Comparison of ENCODE assay signal across 18 mouse cellular contexts in the genomic region with DNA sequence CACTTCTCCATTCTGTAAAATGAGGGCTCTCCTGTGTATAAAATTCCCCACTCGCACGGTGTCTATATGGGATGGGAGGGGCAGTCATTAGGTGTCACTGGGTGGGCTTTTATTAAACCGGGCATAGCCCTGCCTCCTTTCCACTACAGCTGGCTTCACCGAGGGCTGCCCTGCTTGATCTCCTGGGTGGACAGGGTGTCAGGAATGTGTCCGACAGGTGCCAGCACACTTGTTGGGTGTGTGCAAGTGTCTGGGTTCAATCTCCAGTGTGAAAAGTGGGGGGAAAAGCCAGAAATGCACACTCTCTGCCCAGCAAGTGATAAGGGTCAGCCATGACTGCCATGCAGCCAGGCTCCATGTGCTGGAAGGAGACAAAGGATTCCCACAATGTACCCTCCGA. TPM values are rescaled to one million over a fixed set of nuclear protein-coding genes. Genes with fewer than 3 reads are reported as not detected.
DNase-seq lines count a peak whose midpoint lies in the region; ATAC-seq lines count a peak whose summit lies in the region.
"Had no signal": no experiment of that assay in that cellular context is flagged by ENCODE, and none has a peak within 500 bp of the region (broad histone marks: within the 10 kb centered on the region; RNA-seq: fewer than 3 reads in every experiment).

No protein-coding gene starts in this region.

- no peaks in the 10 kb centered on the region for H3K36me3 ChIP-seq in forebrain, embryonic 10.5 days (replicated peaks)
- no peaks in the 10 kb centered on the region for H3K36me3 ChIP-seq in forebrain, embryonic 16.5 days (ENCODE audit: control insufficient read depth, insufficient read depth)
- H3K36me3 ChIP-seq in lung, embryonic 15.5 days: no peaks in the 10 kb centered on the region
- H3K36me3 ChIP-seq in intestine, embryonic 16.5 days (ENCODE audit: control insufficient read depth, insufficient read depth, low read length): no peaks in the 10 kb centered on the region
- H3K36me3 ChIP-seq in liver, embryonic 16.5 days (ENCODE audit: control insufficient read depth, insufficient read depth): no peaks in the 10 kb centered on the region
- H3K36me3 ChIP-seq: heart, embryonic 15.5 days; hindbrain, embryonic 13.5 days had no signal

- 0 out of 2 replicates have a peak, but pooled peaks cover 7% of the 10 kb centered on the region for H3K27me3 ChIP-seq in forebrain, embryonic 10.5 days (ENCODE audit: poor library complexity, severe bottlenecking)
- H3K27me3 ChIP-seq in forebrain, embryonic 16.5 days (replicated peaks; ENCODE audit: control insufficient read depth, insufficient read depth, low read length): no peaks in the 10 kb centered on the region
- no peaks in the 10 kb centered on the region for H3K27me3 ChIP-seq in lung, embryonic 15.5 days
- H3K27me3 ChIP-seq in intestine, embryonic 16.5 days (replicated peaks; ENCODE audit: control insufficient read depth, insufficient read depth, low read length): no peaks in the 10 kb centered on the region
- H3K27me3 ChIP-seq in liver, embryonic 16.5 days (ENCODE audit: control insufficient read depth, insufficient read depth, low read depth, low read length): no peaks in the 10 kb centered on the region
- H3K27me3 ChIP-seq: CH12.LX; forebrain, embryonic 13.5 days; heart, embryonic 15.5 days; hindbrain, embryonic 13.5 days had no signal

- no peak for DNase-seq in forebrain, embryonic 10.5 days (ENCODE audit: extremely low spot score, low spot score)
- no peak for DNase-seq in lung, postnatal 25 days (ENCODE audit: low spot score)
- no peak for DNase-seq in cerebellum, postnatal 25 days
- DNase-seq in gastrocnemius, adult 8-10 months (ENCODE audit: low spot score in 2 of 2): no peak
- DNase-seq: adrenal gland, postnatal 25 days; cerebellum, postnatal 14 days; heart, adult 11 months; layer of hippocampus, adult 9-11 months; lung, embryonic 14.5 days had no signal

- WGBS in forebrain, embryonic 10.5 days: 82% methylated on average over 6 of the region's 6 CpGs
- 63% methylated on average over 6 of the region's 6 CpGs for WGBS in forebrain, embryonic 16.5 days
- 54% methylated on average over 6 of the region's 6 CpGs for WGBS in lung, embryonic 15.5 days
- WGBS in intestine, embryonic 16.5 days: 63% methylated on average over 6 of the region's 6 CpGs
- WGBS in liver, embryonic 16.5 days (ENCODE audit: insufficient replicate concordance): 47% methylated on average over 6 of the region's 6 CpGs

- peak overlapping the region; percentile 62 for H3K27ac ChIP-seq in forebrain, embryonic 10.5 days
- no peak overlapping the region for H3K27ac ChIP-seq in forebrain, embryonic 16.5 days (ENCODE audit: low read length)
- H3K27ac ChIP-seq in lung, embryonic 15.5 days: 0 out of 2 replicates have a peak overlapping the region, but pooled peaks have one; percentile 21
- peak overlapping the region; percentile 79 for H3K27ac ChIP-seq in intestine, embryonic 16.5 days (ENCODE audit: low read length)
- peak overlapping the region; percentile 72 for H3K27ac ChIP-seq in liver, embryonic 16.5 days (ENCODE audit: low read length)
- H3K27ac ChIP-seq: forebrain, embryonic 13.5 days; heart, embryonic 15.5 days; hindbrain, embryonic 13.5 days had no signal

- H3K9me3 ChIP-seq in forebrain, embryonic 10.5 days: no peaks in the 10 kb centered on the region
- no peaks in the 10 kb centered on the region for H3K9me3 ChIP-seq in forebrain, embryonic 16.5 days (ENCODE audit: control insufficient read depth, low read length)
- no peaks in the 10 kb centered on the region for H3K9me3 ChIP-seq in lung, embryonic 15.5 days
- no peaks in the 10 kb centered on the region for H3K9me3 ChIP-seq in intestine, embryonic 16.5 days (ENCODE audit: control insufficient read depth, low read length)
- H3K9me3 ChIP-seq in liver, embryonic 16.5 days (replicated peaks; ENCODE audit: control insufficient read depth, low read length): no peaks in the 10 kb centered on the region
- H3K9me3 ChIP-seq: forebrain, embryonic 13.5 days; heart, embryonic 15.5 days; hindbrain, embryonic 13.5 days had no signal

- H3K4me2 ChIP-seq in forebrain, embryonic 16.5 days (ENCODE audit: low read length): no peak overlapping the region
- no peak overlapping the region for H3K4me2 ChIP-seq in lung, embryonic 15.5 days
- peak overlapping the region; percentile 31; the same call in 1 of the 2 replicates for H3K4me2 ChIP-seq in intestine, embryonic 16.5 days (ENCODE audit: low read depth, low read length)
- H3K4me2 ChIP-seq in liver, embryonic 16.5 days (ENCODE audit: low read depth, low read length): no peak overlapping the region
- H3K4me2 ChIP-seq: forebrain, embryonic 13.5 days; heart, embryonic 15.5 days; hindbrain, embryonic 13.5 days; lung, embryonic 14.5 days; midbrain, embryonic 11.5 days had no signal

- H3K4me3 ChIP-seq in forebrain, embryonic 10.5 days: no peak overlapping the region
- no peak overlapping the region for H3K4me3 ChIP-seq in forebrain, embryonic 16.5 days (replicated peaks; ENCODE audit: low read length)
- H3K4me3 ChIP-seq in lung, embryonic 15.5 days: no peak overlapping the region
- peak overlapping the region; percentile 1; the same call in 1 of the 2 replicates for H3K4me3 ChIP-seq in intestine, embryonic 16.5 days (ENCODE audit: low read length)
- no peak overlapping the region for H3K4me3 ChIP-seq in liver, embryonic 16.5 days (ENCODE audit: low read depth, low read length)
- H3K4me3 ChIP-seq: forebrain, embryonic 13.5 days; heart, embryonic 15.5 days; hindbrain, embryonic 13.5 days had no signal

- no peak overlapping the region for H3K9ac ChIP-seq in forebrain, embryonic 16.5 days (replicated peaks; ENCODE audit: low read depth, low read length)
- H3K9ac ChIP-seq in lung, embryonic 15.5 days: no peak overlapping the region
- H3K9ac ChIP-seq in intestine, embryonic 16.5 days (ENCODE audit: low read depth, low read length): peak overlapping the region; percentile 48
- no peak overlapping the region for H3K9ac ChIP-seq in liver, embryonic 16.5 days (ENCODE audit: low read depth, low read length)
- H3K9ac ChIP-seq: forebrain, embryonic 13.5 days; heart, embryonic 15.5 days; lung, embryonic 14.5 days had no signal

- no peak for ATAC-seq in forebrain, embryonic 16.5 days
- ATAC-seq in lung, embryonic 15.5 days (ENCODE audit: borderline replicate concordance, extremely low read depth, low FRiP score, low TSS enrichment): no peak
- ATAC-seq in intestine, embryonic 16.5 days: no peak
- ATAC-seq in liver, embryonic 16.5 days (ENCODE audit: low read depth): no peak
- ATAC-seq: forebrain, embryonic 13.5 days had no signal

- H3K4me1 ChIP-seq in forebrain, embryonic 10.5 days: peaks cover 41% of the 10 kb centered on the region
- no peaks in the 10 kb centered on the region for H3K4me1 ChIP-seq in forebrain, embryonic 16.5 days (replicated peaks; ENCODE audit: control insufficient read depth, insufficient read depth, low read length)
- peaks cover 55% of the 10 kb centered on the region for H3K4me1 ChIP-seq in lung, embryonic 15.5 days
- peaks cover 71% of the 10 kb centered on the region for H3K4me1 ChIP-seq in intestine, embryonic 16.5 days (ENCODE audit: control insufficient read depth, insufficient read depth, low read length)
- peaks cover 96% of the 10 kb centered on the region for H3K4me1 ChIP-seq in liver, embryonic 16.5 days (ENCODE audit: control insufficient read depth, low read depth, low read length)

RNA-seq across cellular contexts. Expression of a gene that starts 10.9 kb away (rescaled TPM):
- 5.0 and 5.3 TPM in 2 replicates for polyA plus RNA-seq in forebrain, embryonic 10.5 days (2016; fragmentation: Nextera tagmentation; extraction: Ambion mirVana)
- 18.3 and 22.1 TPM in 2 replicates for polyA plus RNA-seq in forebrain, embryonic 16.5 days (2015; fragmentation: Nextera tagmentation; extraction: Ambion mirVana)
- polyA plus RNA-seq in lung, embryonic 15.5 days (2015; fragmentation: Nextera tagmentation; extraction: Ambion mirVana): 50.3 and 59.2 TPM in 2 replicates
- 171 and 180 TPM in 2 replicates for polyA plus RNA-seq in intestine, embryonic 16.5 days (2015; fragmentation: Nextera tagmentation; extraction: Ambion mirVana)
- 111 and 112 TPM in 2 replicates for polyA plus RNA-seq in liver, embryonic 16.5 days (2015; fragmentation: Nextera tagmentation; extraction: Ambion mirVana)
- total RNA-seq in gastrocnemius, adult 8-10 months (2022): 10 to 100 TPM in 1 of 4 experiments, 1 to 10 TPM in 3; 7.6 to 10.1 (median 9.8) TPM
